Mouse (Mus musculus): ENCODE measurements around the gene Gm7030.
"Not testable (repeated sequence)": the region's sequence is repeated elsewhere in the genome, so short reads cannot be mapped to it uniquely, and the experiment has no call there.

Gene Gm7030

DNA sequence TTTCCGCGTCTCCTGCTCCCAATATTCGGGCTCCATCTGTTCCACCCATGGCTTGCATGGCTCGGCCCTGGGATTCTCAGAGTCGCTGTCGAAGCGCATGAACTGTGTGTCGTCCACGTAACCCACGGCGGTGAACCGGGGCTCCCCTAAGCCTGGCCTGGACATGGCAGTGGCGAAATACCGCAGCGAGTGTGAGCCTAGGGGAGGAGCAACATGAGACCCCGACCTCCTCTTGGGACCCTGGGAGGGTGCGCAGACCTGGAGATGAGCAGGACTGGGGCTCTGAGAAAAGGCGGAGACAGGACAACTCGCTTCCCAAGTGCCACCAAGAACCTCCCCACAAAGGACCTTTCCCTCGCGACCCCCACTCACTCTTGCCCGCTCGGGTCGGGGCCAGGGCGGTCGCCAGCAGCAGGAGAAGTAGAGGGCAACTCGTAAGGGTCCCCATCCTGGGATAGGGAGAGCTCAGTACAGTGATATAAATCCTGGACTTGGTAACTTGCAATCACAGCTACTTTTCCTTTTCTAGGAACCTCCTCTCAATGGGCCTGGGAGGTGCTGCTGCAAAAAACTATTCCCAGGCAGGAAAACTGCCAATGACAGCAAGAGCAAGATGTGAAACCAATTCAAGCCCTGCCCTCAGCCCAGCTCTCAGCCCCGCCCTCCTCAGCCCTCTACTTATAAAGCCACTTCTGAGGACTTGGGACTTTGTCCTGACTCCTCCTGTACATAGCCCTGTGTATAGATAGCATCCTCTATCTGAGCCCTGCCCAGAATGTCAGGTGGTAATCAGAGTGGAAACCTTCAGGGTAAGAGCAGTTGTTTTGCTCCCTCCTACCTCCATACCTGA lies at the start of gene Gm7030:
Gene Gm7030, minus strand, starts transcription at position 458 of the 850 bp plus-strand sequence.
- not testable (repeated sequence) for DNase-seq (ENCODE audit: extremely low spot score, low read depth, low spot score)

DNA sequence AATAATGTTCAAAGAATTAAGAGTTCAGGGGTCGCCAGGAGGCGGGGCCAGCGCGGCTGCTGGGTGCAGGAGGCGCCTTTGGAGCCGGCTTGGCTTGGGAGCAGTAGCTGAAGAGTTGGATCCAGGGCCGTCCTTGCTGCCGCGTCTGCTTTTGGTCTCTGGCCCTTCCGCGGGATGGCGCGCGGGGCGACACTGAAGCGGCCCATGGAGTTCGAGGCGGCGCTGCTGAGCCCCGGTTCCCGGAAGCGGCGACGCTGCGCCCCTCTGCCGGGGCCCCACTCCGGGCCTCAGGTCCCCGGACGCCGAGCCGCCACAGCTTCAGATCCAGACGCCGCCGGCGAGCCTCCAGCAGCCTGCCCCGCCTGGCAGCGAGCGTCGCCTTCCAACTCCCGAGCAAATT lies 49.7 kb upstream of the Gm7030 start:
- DNase-seq (ENCODE audit: extremely low spot score, low read depth, low spot score) = not testable (repeated sequence)

DNA sequence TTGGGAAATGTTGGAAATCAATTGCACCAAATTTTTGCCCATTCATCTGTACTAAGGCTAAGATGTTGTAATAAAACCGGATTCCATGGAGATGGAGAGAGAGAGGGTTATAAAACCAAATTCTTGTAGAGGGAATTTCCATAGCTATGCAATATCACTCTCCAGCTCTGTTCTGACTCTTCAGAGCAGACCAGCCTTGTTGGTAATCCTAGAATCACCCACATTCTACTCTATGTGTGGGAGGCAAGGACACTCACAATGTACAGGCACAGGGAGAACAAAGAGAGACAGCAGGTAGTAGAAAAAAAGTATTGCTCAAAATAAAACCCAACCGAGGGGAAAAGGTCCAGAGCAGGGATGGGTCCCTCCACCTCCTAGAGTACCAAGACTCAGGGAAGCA lies 46.9 kb upstream of the Gm7030 start:
- DNase-seq (ENCODE audit: extremely low spot score, low read depth, low spot score) = not testable (repeated sequence)

DNA sequence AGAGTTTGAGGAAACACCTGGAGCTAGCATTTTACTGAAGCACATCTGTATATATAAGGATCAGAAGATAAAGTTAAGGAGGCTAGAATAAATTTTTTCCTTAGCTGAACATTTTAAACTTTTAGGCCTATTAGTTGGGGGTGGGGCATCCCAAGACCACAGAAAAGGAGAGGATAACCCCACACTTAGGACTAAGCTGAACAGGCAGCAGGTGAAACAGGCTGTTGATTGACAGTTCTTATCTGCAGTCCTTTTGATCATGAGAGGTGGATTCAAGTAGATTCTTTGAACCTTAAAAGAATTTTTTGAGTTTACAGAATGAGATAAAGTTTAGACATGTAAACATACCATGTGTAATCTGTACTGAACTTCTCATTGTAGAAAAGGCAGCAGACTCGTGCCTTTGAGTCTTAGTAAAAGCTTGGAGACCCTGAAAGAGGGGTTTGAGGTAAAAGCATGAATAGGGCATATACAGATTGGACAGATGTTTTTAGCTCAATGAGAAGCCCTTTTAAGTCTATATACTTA lies 41.1 kb upstream of the Gm7030 start:
- DNase-seq (ENCODE audit: extremely low spot score, low read depth, low spot score) = no peak

DNA sequence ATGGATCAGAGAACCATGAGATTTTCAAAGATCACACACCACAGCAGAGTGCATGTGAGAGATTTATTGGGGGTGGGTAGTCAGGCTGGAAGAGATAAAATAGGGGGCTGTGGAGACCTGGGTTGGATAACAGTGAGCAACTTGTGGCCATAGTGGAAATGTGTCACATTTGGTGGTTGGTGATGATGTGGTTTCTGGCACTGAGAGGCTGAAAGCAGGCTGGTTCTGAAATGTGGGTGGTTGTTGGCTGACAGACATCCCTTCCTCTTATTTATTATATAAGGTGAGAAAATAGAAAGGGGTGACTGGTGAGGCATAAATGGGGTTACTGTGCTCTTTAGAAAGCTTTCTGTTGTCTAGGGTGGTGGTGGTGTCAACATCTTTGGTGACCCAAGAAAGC lies 40.5 kb upstream of the Gm7030 start:
- no peak for DNase-seq (ENCODE audit: extremely low spot score, low read depth, low spot score)

DNA sequence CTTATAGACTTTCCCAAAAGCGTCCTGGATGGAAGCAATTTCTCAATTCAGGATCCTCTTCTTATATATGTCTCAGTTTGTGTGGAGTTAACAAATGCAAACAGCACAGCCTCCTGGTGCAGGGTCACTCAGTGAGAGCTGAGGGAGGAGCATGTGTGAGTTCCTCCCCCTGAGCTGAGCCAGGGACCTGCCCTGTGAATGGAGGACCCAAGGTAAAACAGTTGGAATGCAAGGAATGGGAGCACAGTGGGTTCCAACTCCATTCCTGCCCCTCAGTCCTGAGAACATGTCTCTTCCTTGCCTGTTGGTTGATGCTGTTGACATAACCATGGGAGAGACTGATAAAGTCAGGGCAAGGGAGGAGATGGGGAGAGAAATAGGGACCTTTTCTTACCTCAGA lies 39.9 kb upstream of the Gm7030 start:
- not testable (repeated sequence) for DNase-seq (ENCODE audit: extremely low spot score, low read depth, low spot score)

DNA sequence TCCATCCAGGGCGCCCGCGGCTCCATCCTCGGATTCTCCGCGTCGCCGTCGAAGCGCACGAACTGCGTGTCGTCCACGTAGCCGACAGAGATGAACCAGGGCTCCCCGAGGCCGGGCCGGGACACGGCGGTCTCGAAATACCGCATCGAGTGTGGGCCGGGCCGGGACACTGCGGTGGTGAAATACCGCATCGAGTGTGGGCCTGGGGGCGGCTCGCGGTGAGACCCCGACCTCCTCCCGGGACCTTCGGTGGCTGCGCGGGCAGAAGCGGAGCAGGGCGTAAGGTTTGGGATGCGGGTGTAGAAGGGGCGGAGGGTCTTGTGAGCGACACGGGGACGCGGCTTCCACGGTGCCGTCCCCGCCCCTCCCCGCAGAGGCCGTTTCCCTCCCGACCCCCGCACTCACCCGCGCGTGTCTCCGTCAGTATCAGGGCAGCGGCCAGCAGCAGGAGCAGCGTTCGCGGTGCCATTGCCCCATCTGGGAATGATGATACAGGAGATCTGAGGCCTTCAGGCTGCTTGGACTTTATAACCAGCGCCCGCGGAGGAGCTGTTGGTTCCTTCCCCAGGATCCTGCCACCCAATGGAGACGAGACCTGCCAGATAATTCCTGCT lies 38.9 kb upstream of the Gm7030 start, which contains the start of gene Gm8909:
Gene Gm8909, minus strand, starts transcription at position 499 of the 614 bp plus-strand sequence.
- DNase-seq (ENCODE audit: extremely low spot score, low read depth, low spot score) = no peak

DNA sequence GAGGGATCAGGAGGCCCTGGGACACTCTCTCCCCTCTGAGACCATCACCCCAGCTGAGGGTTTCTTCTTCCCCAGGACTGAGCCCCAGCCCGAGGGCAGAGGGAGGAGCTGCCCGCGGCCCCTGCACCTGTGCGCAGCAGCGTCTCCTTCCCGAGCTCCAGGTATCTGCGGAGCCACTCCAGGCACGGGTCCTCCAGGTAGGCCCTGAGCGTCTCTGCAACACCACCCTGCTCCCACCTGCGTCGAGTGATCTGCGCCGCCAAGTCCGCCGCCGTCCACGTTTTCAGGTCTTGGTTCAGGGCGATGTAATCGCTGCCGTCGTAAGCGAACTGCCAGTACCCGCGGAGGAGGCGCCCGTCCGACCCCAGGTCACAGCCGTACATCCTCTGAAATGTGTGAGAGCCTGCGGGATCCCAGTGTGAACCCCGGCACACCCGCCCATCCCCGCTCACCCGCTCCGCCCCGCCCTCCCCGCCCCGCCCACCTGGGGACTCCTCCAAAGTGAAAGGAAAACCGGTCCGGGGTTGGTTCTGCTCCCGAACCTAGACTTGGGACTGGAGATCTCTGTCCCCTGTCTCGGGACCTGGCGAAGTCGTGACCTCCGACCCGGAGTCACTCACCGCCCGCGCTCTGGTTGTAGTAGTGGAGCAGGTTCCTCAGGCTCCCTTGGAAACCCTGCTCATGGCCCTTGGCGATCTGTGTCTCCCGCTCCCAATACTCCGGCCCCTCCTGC lies 38.2 kb upstream of the Gm7030 start:
- DNase-seq (ENCODE audit: extremely low spot score, low read depth, low spot score) = no peak

DNA sequence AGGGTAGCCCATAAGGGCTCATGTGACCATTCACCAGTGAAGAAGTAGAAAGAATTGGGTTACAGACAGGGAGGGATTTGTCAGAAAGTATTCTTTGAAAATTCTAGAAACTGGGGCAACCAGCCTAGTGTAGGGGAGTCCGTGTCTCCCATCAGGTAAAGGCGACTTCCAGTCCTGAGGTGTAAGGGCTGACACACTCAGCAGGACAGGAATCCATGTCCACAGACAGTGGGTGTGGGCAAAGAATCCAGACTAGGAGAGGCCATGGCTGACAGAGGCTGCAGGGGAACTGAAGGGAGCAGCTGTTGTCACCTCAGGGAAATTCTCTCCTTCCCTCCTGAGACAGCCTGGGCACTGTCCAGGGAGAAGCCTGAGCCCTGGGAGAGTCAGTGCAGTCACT lies 37.7 kb upstream of the Gm7030 start:
- DNase-seq (ENCODE audit: extremely low spot score, low read depth, low spot score) = not testable (repeated sequence)

DNA sequence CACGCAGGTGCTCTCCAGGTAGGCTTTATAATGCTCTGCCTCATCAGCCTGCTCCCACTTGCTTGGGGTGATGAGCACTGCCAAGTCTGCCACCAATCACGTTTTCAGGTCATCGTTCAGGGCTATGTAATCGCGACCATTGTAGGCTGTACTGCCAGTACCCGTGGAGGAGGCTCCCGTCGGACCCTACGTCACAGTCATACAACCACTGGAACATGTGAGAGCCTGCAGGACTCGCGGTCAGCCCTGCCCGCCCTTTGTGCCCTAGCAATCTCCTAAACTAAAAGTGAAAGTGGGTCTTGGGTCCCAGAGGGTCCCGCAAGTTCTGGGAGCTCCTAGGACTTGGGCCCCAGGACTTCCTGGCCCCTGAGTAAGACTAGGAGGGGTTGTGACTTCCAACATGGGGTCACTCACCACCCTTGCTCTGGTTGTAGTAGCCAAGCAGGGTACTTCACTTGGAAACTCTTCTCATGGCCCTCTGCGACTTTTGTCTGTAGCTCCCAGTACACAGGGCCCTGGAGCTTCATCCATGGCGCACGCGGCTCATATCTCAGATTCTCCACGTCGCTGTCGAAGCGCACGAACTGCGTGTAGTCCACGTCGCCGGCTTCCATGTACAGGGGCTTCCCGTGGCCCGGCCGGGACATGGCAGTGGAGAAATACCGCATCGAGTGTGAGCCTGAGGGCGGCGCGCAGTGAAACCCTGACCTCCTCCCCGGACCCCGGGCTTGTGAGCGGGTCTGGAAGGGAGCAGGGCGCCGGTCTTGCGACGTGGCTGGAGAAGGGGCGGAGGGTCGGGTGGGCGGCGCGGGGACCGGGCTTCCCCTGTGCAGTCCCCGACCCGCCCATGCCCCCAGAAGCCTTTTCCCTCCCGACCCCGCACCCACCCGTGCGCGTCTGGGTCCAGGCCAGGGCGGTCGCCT lies 32.2 kb upstream of the Gm7030 start:
- DNase-seq (ENCODE audit: extremely low spot score, low read depth, low spot score) = no peak

DNA sequence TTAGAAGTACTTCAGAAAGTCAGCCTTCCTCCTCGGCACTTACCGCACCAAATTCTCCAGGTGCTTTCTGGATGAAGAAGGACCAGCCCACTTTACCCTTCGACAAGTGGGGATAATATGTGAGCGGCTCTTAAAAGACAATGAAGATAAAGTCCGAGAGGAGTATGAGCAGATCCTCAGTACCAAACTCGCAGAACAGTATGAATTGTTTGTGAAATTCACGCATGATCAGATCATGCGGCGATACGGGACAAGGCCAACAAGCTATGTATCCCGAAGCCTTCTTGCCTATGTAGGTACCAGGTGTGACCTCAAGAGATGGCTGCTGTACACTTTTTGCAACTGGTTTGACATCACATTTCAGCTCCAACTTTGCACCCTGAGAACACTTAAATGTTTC lies 29.0 kb upstream of the Gm7030 start:
- DNase-seq (ENCODE audit: extremely low spot score, low read depth, low spot score) = not testable (repeated sequence)

DNA sequence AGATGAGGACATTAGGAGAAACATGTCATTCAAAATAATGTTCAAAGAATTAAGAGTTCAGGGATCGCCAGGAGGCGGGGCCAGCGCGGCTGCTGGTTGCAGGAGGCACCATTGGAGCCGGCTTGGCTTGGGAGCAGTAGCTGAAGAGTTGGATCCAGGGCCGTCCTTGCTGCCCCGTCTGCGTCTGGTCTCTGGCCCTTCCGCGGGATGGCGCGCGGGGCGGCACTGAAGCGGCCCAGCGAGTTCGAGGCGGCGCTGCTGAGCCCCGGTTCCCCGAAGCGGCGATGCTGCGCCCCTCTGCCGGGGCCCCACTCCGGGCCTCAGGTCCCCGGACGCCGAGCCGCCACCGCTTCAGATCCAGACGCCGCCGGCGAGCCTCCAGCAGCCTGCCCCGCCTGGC lies 28.6 kb upstream of the Gm7030 start:
- not testable (repeated sequence) for DNase-seq (ENCODE audit: extremely low spot score, low read depth, low spot score)

DNA sequence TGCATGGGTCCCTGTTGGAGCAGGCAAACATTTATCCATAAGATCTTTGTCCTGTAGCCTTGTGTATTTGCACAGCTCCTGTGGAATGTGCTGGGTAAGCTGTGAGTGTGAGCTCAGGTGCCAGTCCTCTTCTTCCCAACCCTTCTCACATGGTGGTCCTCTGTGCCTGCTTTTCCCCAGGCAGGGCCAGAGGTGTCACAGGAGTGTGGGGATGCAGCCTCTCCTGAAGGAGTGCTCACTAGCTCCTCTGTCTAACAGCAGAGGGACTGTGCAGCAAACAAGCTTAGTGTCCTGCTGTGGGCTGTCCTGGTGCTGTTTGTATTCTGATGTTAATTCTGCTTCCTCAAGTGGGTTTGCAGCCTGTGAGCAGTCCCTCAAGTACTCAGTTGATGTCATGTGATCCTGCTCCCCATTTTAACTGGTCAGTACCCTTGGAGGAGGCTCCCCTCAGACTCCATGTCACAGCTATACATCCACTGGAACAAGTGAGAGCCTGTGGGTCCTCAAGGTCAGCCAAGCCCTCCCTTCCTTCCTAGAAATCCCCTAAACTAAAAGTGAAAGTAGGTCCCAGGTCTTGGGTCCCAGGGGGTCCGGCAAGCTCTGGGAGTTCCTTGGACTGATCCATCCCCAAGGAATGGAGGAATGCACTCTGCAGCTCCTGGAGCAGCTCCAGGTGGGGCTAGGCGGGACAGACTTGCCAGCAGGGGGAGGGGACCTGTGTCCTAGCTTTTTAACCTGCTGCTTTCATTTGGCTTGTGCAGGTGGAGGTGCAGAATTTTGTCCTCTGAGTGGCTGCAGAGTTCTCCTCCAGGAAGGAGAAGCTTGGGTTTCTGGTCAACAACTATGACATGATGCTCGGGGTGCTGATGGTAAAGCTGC lies 25.3 kb upstream of the Gm7030 start:
- DNase-seq (ENCODE audit: extremely low spot score, low read depth, low spot score) = no peak

DNA sequence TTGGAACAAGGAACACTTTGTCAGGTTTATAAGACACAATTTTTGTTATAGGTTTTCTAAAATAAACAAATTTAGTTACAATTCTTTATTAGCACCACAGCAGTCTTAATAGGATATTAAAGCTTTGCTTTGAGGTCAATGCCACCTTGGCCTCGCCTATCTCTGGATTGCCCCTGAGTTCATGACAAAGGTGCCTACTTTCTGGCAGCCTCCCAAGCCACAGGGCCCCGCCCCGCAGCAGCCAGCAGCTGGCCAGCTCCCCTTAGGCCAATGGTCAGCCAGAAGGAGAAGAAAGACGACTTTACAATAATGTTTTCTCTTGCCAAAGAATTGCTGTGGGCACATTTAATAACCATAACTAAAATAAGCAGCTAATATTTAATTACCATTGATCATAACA lies 22.0 kb upstream of the Gm7030 start:
- DNase-seq (ENCODE audit: extremely low spot score, low read depth, low spot score) = not testable (repeated sequence)

DNA sequence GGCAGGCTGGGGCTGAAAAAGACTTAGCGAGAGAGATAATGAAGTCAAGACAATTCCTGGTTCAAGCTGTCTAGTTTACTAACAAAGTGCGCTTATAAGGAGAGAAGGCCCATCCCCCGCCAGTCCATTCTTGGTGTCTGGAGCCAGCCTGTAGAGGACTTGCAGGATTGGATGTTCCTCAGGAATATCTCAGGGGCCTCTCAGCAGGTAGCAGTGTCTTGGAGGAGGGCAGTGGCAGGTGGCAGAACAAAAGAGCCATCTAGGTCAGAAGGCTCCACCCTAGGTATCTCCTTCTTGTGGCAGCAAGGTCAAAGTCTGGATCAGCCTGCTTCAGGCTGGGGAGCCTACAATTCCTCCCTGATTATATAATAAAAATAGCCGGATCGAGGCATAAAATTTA lies 19.2 kb upstream of the Gm7030 start:
- not testable (repeated sequence) for DNase-seq (ENCODE audit: extremely low spot score, low read depth, low spot score)

DNA sequence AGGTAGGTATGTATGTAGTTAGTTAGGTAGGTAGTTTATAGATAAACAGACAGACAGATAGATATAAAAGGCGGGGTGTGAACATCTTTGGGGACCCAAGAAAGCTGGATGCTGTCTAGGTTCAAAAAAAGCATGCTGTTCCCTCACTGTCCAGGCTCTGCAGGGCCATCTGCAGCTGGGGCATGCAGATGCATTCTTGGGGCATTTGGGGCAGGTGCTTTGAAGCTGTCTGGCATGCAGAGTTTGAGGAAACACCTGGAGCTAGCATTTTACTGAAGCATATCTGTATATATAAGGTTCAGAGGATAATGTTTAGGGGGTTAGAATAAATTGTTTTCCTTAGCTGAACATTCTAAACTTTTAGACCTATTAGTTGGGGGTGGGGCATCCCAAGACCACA lies 17.7 kb upstream of the Gm7030 start:
- DNase-seq (ENCODE audit: extremely low spot score, low read depth, low spot score) = not testable (repeated sequence)

DNA sequence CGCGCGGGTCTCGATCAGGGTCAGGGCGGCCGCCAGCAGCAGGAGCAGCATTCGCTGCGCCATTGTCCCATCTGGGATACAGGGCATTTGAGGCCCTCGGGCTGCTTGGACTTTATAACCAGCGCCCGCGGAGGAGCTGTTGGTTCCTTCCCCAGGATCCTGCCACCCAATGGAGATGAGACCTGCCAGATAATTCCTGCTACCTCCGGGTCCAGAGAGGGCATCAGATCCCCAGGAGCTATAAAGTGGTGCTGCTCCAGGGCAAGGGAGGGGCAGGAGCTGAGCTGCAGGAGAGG lies 16.6 kb upstream of the Gm7030 start:
- DNase-seq (ENCODE audit: extremely low spot score, low read depth, low spot score) = not testable (repeated sequence)

DNA sequence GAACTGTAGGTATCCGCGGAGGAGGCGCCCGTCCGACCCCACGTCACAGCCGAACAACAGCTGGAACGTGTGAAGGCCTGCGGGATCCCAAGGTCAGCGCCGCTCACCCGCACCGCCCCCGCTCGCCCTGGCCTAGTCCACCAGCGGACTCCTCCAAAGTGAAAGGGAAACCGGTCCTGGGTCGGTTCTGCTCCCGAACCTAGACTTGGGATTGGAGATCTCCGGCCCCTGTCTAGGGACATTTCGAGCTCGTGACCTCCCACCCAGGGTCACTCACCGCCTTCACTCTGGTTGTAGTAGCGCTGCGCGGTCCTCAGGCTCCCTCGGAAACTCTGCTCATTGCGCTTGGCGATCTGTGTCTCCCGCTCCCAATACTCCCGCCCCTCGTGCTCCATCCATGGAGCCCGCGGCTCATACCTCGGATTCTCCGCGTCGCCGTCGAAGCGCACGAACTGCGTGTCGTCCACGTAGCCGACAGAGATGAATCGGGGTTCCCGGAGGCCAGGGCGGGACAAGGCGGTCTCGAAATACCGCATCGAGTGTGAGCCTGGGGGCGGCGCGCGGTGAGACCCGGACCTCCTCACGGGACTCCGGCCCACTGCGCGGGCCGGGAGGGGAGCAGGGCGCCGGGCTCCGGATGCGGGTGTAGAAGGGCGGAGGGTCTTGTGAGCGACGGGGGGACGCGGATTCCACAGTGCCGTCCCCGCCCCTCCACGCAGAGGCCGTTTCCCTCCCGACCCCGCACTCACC lies 16.1 kb upstream of the Gm7030 start:
- no peak for DNase-seq (ENCODE audit: extremely low spot score, low read depth, low spot score)

DNA sequence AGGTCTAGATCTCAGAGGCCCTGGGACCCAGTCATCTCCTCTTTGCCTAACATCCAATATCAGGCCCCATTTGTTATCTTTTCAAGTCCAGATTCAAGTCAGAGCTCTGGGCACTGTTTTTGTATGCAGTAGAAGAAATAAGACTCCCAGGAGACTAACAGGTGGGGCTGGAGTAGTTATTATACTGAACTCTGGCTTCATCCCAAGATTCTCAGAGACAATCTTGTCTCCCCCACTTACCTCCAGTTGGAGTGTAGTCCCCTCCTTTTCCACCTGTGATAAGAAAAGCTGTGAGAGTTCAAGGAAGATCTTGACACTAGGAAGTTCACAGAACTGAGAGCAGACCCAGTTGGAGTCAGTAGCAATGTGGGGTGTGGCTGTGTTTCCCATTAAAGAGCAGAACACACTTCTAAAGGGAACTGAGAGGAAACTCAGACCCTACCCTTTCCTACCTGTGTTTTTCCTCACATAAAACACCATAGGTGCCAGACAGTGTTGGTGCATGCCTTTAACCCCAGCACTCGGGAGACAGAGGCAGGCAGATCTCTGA lies 7.1 kb upstream of the Gm7030 start:
- not testable (repeated sequence) for DNase-seq (ENCODE audit: extremely low spot score, low read depth, low spot score)

All from hindlimb bud, embryonic 11.5 days (tissue).